Mouse (Mus musculus) bone marrow macrophage, adult 2 months (primary cell): Measurements from ENCODE around the gene 4930404H24Rik. TPM values are rescaled to one million over a fixed set of nuclear protein-coding genes. Genes with fewer than 3 reads are reported as not detected.
A peak's percentile ranks its signal among the peaks of the same experiment; 100 is the strongest.

Experiments used
- H3K27ac ChIP-seq: 2 replicates; pipeline ENCODE4 v1.5.1; 2012; ENCODE audit warnings: low read depth, low read length; ENCODE audit not compliant: insufficient read depth
- H3K4me1 ChIP-seq: 2 replicates; pipeline ENCODE4 v1.6.1; 2012; ENCODE audit warnings: low read length; ENCODE audit not compliant: control insufficient read depth, insufficient read depth
- H3K4me3 ChIP-seq: 2 replicates; pipeline ENCODE4 v1.5.1; 2012; ENCODE audit warnings: mild to moderate bottlenecking, low read length, moderate library complexity; ENCODE audit not compliant: insufficient read depth
- CTCF ChIP-seq: IDR thresholded peaks from 2 replicates; pipeline ENCODE4 v1.5.1; 2012; ENCODE audit warnings: low read depth, mild to moderate bottlenecking, low read length, moderate library complexity
- POLR2A ChIP-seq: IDR thresholded peaks from 2 replicates; pipeline ENCODE4 v1.6.1; 2012; ENCODE audit warnings: mild to moderate bottlenecking, low read depth, low read length, borderline replicate concordance
- polyA plus RNA-seq: library from polyadenylated mRNA; stranded (reverse); fragments of >200 nt; gene quantifications from 2 replicates; pipeline ENCODE4 v1.2.4, GENCODE M21; 2012; ENCODE audit not compliant: missing spikeins, insufficient read depth, insufficient read length

The 4930404H24Rik gene
- polyA plus RNA-seq, 1 experiment = not detected

DNA sequence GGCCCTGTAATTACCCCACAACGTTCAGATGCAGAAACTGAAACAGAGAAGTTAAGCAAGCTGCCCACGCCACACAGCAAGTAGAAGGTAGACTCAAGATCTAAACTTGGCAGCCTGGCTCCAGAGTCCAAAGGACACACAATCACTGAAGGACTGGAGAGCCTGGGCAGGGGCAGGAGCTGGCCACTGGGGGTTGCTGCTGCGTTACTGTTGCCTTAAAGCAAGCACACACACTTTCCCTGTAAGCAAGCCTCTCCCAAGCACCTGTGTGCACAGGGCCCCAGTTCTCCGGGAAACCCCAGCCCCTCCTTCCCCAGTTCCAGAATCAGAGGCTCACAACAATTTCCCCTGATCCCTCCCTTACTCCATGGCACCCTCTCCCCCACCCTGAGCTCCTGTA lies 24.4 kb downstream of the 4930404H24Rik start:
- H3K4me3 ChIP-seq = no peak overlapping the region
- TF ChIP-seq POLR2A = no peak
- peak; percentile 41 for TF ChIP-seq CTCF
- H3K27ac ChIP-seq = no peak overlapping the region
- peaks cover 78% of the 10 kb centered on the region for H3K4me1 ChIP-seq

DNA sequence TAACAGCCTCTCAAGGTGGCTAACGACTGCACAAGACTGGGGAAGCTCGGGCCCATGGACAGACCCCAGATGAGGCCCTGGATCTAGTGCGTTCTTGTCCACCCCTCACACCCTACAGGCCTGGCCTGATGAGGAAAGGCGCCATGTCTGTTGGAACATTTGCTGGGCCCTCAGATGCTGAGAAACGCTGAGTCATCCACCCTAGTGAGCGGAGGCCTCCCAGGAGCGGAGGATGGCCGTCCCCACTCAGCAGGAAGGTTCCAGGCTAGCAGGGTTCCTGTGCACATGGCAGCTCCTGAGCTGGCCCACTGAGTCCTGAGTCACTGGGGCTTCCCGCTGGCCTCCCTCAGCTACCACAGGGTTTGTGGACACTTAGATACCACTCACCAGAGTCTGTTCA lies 27.5 kb downstream of the 4930404H24Rik start:
- Histone ChIP-seq H3K27ac (no peak overlapping the region), H3K4me1 (peaks cover 53% of the 10 kb centered on the region), H3K4me3 (no peak overlapping the region)
- TF ChIP-seq POLR2A (no peak), CTCF (no peak)

DNA sequence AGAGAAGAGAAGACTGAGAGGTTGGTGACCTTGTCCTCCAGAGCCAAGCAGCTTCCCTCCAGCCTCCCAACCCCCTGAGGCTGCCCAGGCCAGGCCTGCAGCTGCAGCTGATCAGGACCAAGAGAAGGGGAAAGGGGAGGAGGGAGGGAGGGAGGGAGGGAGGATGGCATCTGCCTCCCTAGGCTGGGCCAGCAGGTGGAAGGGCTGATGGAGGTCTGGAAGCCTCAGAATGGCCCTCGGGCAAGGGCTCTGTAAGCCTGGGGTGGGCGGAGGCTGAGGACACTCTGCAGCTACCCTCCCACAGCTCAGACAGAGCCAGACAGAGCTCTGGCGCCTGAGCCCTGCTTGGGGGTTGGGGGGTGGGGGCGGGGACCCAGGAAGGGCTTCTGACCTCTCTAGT lies 29.7 kb downstream of the 4930404H24Rik start:
- Histone ChIP-seq H3K4me3 (no peak overlapping the region), H3K27ac (no peak overlapping the region), H3K4me1 (peaks cover 40% of the 10 kb centered on the region)
- TF ChIP-seq CTCF (no peak), POLR2A (no peak)

DNA sequence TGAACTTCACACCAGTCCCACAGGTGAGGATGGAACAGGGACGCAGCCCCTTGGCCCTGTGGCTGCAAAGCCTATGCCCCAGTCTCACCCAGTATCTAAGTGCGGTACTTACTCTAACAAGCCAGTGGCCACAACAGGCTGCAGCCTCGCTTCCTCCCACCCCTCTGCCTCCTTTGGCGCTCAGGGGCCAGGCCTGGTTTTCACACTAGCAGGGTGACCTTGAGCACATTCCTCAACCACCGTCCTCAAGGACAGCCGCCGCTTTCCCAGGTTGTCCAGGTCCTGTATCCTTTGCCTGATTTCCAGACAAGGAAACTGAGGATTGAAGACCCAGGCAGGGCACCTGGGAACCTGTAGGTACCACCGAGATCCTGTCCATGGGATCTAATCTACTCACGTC lies 30.6 kb downstream of the 4930404H24Rik start:
- Histone ChIP-seq H3K4me1 (peaks cover 37% of the 10 kb centered on the region), H3K4me3 (no peak overlapping the region), H3K27ac (no peak overlapping the region)
- no peak for TF ChIP-seq CTCF
- TF ChIP-seq POLR2A = no peak

DNA sequence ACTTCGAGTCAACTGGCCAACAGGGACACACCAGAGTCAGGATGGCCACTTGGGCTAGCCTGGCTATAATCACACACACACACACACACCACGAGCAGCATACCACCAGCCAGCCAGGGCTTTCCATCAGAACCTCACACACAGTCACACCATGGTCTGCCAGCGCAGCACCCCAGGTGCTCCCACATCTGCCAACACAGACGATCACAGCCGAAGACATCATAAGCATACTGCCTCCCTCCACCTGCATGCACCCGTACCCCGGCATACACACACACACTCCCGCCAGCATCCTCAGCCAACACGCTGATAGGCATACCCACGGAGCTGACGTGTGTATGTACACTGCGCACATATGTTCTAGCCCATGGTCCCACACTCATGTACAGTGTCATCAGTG lies 31.1 kb downstream of the 4930404H24Rik start:
- TF ChIP-seq CTCF = no peak
- TF ChIP-seq POLR2A = no peak
- H3K4me1 ChIP-seq = peaks cover 32% of the 10 kb centered on the region
- H3K27ac ChIP-seq = no peak overlapping the region
- no peak overlapping the region for H3K4me3 ChIP-seq

DNA sequence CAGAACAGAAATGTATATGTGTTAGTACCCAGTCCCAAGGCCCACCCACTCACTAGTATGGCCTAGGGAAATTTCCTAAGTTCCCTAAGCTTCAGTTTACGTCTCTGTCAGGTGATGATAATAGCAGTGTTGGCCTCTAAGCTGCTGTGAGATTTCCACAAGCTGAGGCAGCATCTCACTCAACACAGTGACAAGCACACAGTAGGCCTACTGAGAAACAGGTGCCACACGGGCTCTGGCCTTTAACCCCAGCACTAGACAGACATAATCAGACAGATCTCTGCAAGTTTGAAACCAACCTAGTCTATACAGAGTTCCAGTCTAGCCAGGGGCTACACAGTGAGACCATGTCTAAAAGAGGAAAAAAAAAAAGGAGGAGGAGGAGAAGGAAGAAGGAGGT lies 32.1 kb downstream of the 4930404H24Rik start:
- Histone ChIP-seq H3K4me3 (no peak overlapping the region), H3K27ac (no peak overlapping the region), H3K4me1 (peaks cover 26% of the 10 kb centered on the region)
- TF ChIP-seq CTCF = no peak
- TF ChIP-seq POLR2A = no peak

DNA sequence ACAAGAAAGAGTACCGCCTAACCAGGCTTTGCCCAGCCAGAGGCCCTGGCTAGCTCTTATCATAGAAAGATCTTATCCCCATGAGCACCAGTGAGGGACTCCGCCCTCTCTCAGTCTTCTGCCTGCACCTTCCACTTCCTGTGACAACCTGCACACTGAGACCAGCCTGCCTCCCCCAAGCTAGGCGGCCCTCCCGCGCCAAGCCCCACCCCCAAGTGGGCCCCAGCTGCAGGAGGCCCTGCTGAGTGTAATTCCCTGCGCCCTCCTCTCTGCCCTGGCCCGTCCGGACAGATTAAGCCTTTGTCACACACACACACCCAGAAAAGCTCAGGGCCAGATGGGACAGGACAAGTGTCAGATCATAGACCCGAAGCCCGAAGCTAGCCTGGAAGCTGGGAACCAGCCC lies 33.3 kb downstream of the 4930404H24Rik start:
- peaks cover 16% of the 10 kb centered on the region for H3K4me1 ChIP-seq
- no peak overlapping the region for H3K27ac ChIP-seq
- TF ChIP-seq CTCF (no peak), POLR2A (no peak)
- no peak overlapping the region for H3K4me3 ChIP-seq

DNA sequence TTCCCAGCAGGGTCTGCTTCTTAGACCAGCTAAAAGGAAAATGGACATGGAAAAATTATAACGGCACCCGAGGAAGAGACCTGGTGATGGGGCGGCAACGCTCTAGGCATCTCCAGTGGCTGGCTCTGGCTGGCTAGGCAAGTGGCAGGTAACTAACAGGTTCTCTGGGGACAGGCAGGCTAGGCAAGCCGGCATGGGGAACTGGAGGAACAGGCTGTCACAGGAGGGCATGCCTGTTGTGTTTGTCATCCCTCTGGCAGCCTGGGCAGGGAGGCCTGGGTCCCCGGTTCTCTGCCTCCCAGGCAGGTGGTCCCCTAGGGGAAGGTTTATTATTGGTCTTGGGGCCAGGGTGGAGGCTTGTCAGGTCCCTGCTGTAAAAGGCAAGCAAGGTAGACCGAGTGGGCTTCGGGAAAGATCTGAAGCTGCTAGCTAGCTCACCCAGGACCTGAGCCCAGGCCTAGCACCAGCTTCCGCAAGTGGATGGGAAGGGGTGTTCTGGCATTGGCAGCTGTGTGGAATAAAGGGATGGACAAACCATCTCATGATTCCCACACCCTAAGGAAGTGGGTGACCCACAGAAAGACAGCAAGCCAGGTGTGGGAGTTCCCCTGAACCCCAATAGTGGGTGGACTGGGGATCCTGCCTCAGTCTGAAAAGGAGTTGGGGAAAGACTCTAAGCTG lies 34.4 kb downstream of the 4930404H24Rik start:
- H3K4me1 ChIP-seq = peaks cover 11% of the 10 kb centered on the region

DNA sequence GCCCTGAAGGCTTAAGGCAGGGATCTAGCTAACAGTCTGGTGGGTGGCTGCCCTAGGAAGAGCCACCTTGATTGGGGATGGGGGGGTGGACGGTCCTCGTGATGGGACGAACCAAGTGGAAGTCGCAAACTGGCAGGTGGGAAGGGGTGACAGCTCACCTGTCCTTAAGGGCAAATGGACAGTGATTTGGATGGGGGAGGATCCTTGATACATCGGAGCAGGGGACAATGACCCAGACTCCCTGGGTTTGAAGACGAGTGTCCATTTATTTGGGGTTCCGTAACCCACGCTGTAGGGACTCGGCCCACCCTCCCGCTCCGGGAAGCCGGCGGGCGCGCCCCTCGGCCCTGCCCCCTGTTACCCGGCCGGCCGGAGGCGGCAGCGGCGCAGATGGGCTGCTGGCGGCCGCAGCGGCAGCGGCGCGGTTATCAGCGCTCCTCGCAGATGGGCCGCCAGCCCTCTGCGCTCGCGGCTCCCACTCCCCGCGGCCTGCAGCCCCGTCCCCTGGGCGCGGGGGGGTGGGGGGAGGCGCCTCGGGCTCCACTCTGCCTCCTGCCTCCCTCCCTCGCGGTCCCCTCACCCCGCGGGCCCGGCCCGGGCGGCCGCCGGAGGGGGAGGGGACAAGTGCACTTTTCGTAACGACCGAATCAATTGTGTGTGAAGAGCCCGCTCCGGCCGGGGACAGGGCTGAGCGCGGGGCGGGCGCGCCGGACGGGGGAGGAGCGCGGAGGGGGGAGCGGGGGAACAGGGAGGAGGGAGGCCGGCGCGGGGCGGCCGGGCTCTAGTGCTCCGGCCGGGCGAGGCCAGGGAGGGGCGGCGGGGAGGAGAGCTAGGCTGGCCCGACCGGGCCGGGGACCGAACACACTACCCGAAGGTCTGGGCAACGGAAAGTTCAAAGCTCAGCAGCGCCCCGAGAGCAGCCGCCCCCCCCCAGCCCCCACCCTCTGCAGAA lies 35.3 kb downstream of the 4930404H24Rik start:
- no peak for TF ChIP-seq POLR2A
- no peak for TF ChIP-seq CTCF
- Histone ChIP-seq H3K4me3 (peak overlapping the region; percentile 98), H3K27ac (no peak overlapping the region), H3K4me1 (peaks cover 10% of the 10 kb centered on the region)

More for the DNA sequence above, 34.4 kb downstream of the 4930404H24Rik start:
- Histone ChIP-seq H3K27ac (no peak overlapping the region), H3K4me3 (no peak overlapping the region)
- no peak for TF ChIP-seq CTCF
- TF ChIP-seq POLR2A = no peak
